Mouse (Mus musculus) liver, adult 2 months (tissue): ENCODE measurements around the gene Dnajc11.

Source experiments
- CTCF ChIP-seq: fragments of 200-500 bp; IDR thresholded peaks from 2 replicates; pipeline ENCODE4 v1.5.1; 2011; ENCODE audit warnings: low read depth, low read length, control low read depth
- POLR2A ChIP-seq: fragments of 200-500 bp; IDR thresholded peaks from 2 replicates; pipeline ENCODE4 v1.6.1; 2011; ENCODE audit warnings: low read length, control low read depth; ENCODE audit not compliant: insufficient read depth; ENCODE audit errors: extremely low read depth

DNA sequence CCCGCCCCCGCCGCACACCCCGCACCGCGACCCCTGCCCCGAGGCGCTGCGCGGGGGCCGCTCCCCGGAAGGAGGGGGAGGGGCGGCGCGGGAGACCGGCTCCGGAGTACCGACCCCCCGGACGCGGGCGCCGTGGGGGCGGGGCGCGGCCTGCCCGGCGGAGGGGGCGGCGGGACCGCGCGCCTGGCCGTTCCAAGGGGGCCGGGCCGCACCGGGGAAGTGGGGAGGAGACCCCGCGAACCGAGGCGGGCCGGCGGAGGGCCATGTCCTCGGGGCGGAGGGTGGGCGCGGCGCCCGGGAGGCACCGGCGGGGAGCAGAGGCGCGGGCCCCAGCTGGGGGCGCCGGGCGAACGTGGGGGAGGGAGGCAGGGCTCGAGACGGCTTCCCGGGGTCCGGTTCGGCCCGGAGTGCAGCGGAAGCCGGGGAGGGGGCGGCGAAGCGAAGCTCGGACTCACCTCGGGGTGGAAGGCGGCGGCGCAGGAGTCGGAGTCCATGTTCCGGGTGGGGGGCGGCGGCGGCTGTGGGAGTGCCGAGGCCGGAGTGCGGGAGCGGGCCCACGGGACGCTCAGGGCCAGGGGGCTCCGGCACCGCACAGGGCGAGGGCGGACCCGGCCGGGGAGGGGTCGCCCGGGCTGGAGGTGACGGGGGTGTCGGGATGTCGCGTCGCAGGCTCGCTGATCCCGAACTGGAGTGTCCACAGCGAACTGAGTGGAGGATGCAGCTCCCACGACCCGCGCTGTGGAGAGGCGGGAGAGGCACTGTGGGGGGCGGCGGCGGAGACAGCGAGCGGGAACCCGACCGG, 62.1 kb downstream of the Dnajc11 start:
- TF ChIP-seq POLR2A (0 out of 2 replicates have a peak, but pooled peaks have one; percentile 40), CTCF (no peak)
